Mouse (Mus musculus) cerebellum, adult 2 months (tissue): ENCODE data around the gene Lpar6.

Experiments used
- CTCF ChIP-seq: fragments of 200-500 bp; IDR thresholded peaks from 2 replicates; pipeline ENCODE4 v1.5.1; 2011; ENCODE audit warnings: low read depth, mild to moderate bottlenecking, control low read depth, low read length, moderate library complexity, borderline replicate concordance; ENCODE audit not compliant: insufficient read depth
- POLR2A ChIP-seq: fragments of 200-500 bp; IDR thresholded peaks from 2 replicates; pipeline ENCODE4 v1.6.1; 2011; ENCODE audit warnings: low read length, control low read depth, borderline replicate concordance; ENCODE audit not compliant: insufficient read depth

DNA sequence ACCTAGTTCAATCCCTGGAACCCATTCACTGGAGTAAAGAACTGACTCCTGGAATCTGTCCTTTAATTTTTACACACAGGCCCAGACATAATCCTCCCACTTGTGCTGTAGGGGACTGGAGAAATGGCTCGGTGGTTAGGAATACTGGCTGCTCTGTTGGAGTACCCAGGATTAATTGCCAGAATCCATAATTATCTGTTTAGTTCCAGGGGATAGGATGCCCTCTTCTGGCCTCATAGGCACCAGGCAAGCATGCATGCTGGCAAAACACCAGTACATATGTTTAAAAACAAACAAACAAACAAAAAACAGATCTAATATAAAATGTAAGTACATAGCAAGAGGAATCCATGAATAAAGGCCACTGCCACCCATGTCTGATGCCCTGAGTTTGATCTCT is 43.3 kb downstream of the Lpar6 start:
- TF ChIP-seq CTCF (peak; percentile 57; the same call in 1 of the 2 replicates), POLR2A (no peak)
